Mouse (Mus musculus): Measurements from ENCODE around the gene Mgat5b.

Mgat5b gene

GRCm38 (mm10) chr11:116919186-116920020 is 740 bp downstream of the Mgat5b start:
- no peak for DNase-seq (ENCODE audit: low spot score in 2 of 2)

- DNase-seq (ENCODE audit: low spot score in 2 of 2): no peak
Observed at GRCm38 (mm10) chr11:116920746-116921145, 2.1 kb downstream of the Mgat5b start.

- no peak for DNase-seq (ENCODE audit: low spot score in 2 of 2)
Observed at GRCm38 (mm10) chr11:116922058-116922457, 3.4 kb downstream of the Mgat5b start.

GRCm38 (mm10) chr11:116928031-116928430 is 9.4 kb downstream of the Mgat5b start:
- no peak for DNase-seq (ENCODE audit: low spot score in 2 of 2)

- DNase-seq (ENCODE audit: low spot score in 2 of 2): no peak
Observed at GRCm38 (mm10) chr11:116934862-116935261, 16.2 kb downstream of the Mgat5b start.

GRCm38 (mm10) chr11:116935354-116935753 is 16.7 kb downstream of the Mgat5b start:
- DNase-seq (ENCODE audit: low spot score in 2 of 2): no peak

- DNase-seq (ENCODE audit: low spot score in 2 of 2): no peak
Observed at GRCm38 (mm10) chr11:116935917-116936316, 17.3 kb downstream of the Mgat5b start.

- no peak for DNase-seq (ENCODE audit: low spot score in 2 of 2)
Observed at GRCm38 (mm10) chr11:116937141-116937540, 18.5 kb downstream of the Mgat5b start.

GRCm38 (mm10) chr11:116940088-116940855 is 21.6 kb downstream of the Mgat5b start:
- no peak for DNase-seq (ENCODE audit: low spot score in 2 of 2)

GRCm38 (mm10) chr11:116944346-116944745 is 25.7 kb downstream of the Mgat5b start:
- no peak for DNase-seq (ENCODE audit: low spot score in 2 of 2)

GRCm38 (mm10) chr11:116949832-116950231 is 31.2 kb downstream of the Mgat5b start:
- no peak for DNase-seq (ENCODE audit: low spot score in 2 of 2)

- DNase-seq (ENCODE audit: low spot score in 2 of 2): no peak
Observed at GRCm38 (mm10) chr11:116951429-116951828, 32.8 kb downstream of the Mgat5b start.

GRCm38 (mm10) chr11:116954231-116955118 is 35.8 kb downstream of the Mgat5b start:
- DNase-seq (ENCODE audit: low spot score in 2 of 2): no peak

- no peak for DNase-seq (ENCODE audit: low spot score in 2 of 2)
Observed at GRCm38 (mm10) chr11:116958601-116959000, 39.9 kb downstream of the Mgat5b start.

GRCm38 (mm10) chr11:116965061-116965460 is 46.4 kb downstream of the Mgat5b start:
- DNase-seq (ENCODE audit: low spot score in 2 of 2): no peak

- no peak for DNase-seq (ENCODE audit: low spot score in 2 of 2)
Observed at GRCm38 (mm10) chr11:116965961-116966360, 47.3 kb downstream of the Mgat5b start.

- DNase-seq (ENCODE audit: low spot score in 2 of 2): no peak
Observed at GRCm38 (mm10) chr11:116968586-116968985, 49.9 kb downstream of the Mgat5b start.

GRCm38 (mm10) chr11:116969498-116969897 is 50.8 kb downstream of the Mgat5b start:
- DNase-seq (ENCODE audit: low spot score in 2 of 2): no peak

- DNase-seq (ENCODE audit: low spot score in 2 of 2): no peak
Observed at GRCm38 (mm10) chr11:116970847-116971246, 52.2 kb downstream of the Mgat5b start.

GRCm38 (mm10) chr11:116972828-116973227 is 54.2 kb downstream of the Mgat5b start:
- DNase-seq (ENCODE audit: low spot score in 2 of 2): no peak

- no peak for DNase-seq (ENCODE audit: low spot score in 2 of 2)
Observed at GRCm38 (mm10) chr11:116973508-116973907, 54.8 kb downstream of the Mgat5b start.

GRCm38 (mm10) chr11:116974341-116974740 is 55.7 kb downstream of the Mgat5b start:
- no peak for DNase-seq (ENCODE audit: low spot score in 2 of 2)

Data from spleen, postnatal 36 days (tissue).